Mouse (Mus musculus): ENCODE data around the gene Mvb12b.

Mvb12b gene

DNA sequence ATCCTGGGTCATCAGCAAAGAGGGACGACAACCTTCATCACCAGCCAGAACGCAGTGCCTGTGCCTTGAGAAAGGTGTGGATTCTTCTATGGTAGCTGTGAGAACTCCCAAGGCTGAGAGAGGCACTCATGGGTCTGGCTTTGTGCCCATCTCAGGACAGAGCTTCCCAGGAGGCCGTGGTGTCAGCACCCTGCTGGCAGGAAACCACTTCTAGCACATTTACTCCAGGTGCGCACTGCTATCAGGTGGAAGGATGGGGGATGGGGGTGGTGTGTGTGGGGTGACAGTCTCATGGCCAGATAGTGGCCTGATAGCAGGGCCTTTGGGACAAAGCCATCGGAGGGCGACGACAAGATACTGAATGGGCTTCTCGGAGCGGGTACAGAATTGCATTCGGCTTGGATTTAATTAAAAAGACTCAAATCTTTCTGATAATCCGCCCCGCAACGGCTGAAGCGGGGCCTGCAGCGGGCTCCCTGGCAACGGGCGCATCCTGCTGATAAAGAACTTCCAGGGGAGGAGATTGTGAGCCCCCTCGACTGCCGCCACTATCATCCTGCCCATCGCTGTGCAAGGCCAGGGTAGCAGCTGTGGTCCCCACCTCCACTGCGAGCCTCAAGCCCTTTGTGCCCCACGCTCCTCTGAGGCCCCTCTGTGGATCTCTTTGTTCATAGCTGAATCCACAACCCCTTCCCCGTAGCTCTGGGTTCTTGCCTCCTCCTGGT is 198.4 kb downstream of the Mvb12b start:
- DNase-seq (ENCODE audit: low spot score): no peak

- no peak for DNase-seq (ENCODE audit: low spot score)
Observed at GRCm38 (mm10) chr2:33683594-33683993, 204.2 kb downstream of the Mvb12b start.

DNA sequence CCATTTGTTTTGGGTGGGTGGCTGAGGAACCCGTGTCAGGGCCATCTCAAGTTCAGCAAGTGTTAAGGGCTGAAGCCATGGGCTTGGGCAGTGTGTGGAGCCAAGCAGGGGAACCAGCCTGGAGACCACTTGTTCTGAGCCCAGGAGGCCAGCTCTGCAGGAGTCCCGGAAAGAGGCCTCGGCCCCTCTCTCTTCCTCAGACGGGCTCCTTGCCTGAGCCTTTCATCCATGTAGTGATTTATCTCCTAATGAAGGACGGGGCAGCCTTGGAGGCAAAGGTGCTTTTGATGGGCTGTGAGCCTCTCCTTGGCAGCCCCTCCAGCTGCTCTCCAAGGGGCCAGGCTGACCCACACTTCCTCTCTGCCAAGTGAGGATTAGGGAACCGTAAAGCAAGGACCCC is 204.7 kb downstream of the Mvb12b start:
- DNase-seq (ENCODE audit: low spot score): no peak

GRCm38 (mm10) chr2:33682219-33682618 is 205.5 kb downstream of the Mvb12b start:
- DNase-seq (ENCODE audit: low spot score): peak; percentile 55

Data from ovary, postnatal 36 days (tissue).